Mouse (Mus musculus) liver, embryonic 11.5 days (tissue): ENCODE results near the gene Krtap19-9b. TPM values are rescaled to one million over a fixed set of nuclear protein-coding genes. Genes with fewer than 3 reads are reported as not detected.

Experiments
- ATAC-seq: fragments of 200-750 bp; cut with Nextera tagmentation; replicated peaks from 2 replicates; pipeline ENCODE4 v1.8.0; 2017; ENCODE audit warnings: moderate number of reproducible peaks, mild to moderate bottlenecking, moderate TSS enrichment, moderate library complexity; ENCODE audit not compliant: low FRiP score
- DNase-seq: peaks from one replicate; pipeline ENCODE4 v3.0.0-alpha.2; 2017; ENCODE audit warnings: low spot score
- H3K27ac ChIP-seq: fragments of 300-500 bp; sonication (generic); 2 replicates; pipeline ENCODE4 v1.5.1; 2014; ENCODE audit warnings: mild to moderate bottlenecking, low read depth, low read length, control low read depth
- H3K27me3 ChIP-seq: fragments of 300-500 bp; sonication (generic); replicated peaks from 2 replicates; pipeline ENCODE4 v1.6.1; 2014; ENCODE audit warnings: low read length, mixed read lengths; ENCODE audit not compliant: control insufficient read depth, insufficient read depth
- H3K36me3 ChIP-seq: fragments of 300-500 bp; sonication (generic); 2 replicates; pipeline ENCODE4 v1.6.1; 2014; ENCODE audit warnings: mild to moderate bottlenecking, low read length, moderate library complexity, mixed read lengths; ENCODE audit not compliant: control insufficient read depth, insufficient read depth
- H3K4me1 ChIP-seq: fragments of 300-500 bp; sonication (generic); replicated peaks from 2 replicates; pipeline ENCODE4 v1.6.1; 2014; ENCODE audit warnings: low read length, mixed read lengths; ENCODE audit not compliant: control insufficient read depth, insufficient read depth
- H3K4me2 ChIP-seq: fragments of 300-500 bp; sonication (generic); 2 replicates; pipeline ENCODE4 v1.6.1; 2014; ENCODE audit warnings: mild to moderate bottlenecking, control low read depth, moderate library complexity
- H3K4me3 ChIP-seq: fragments of 300-500 bp; sonication (generic); 2 replicates; pipeline ENCODE4 v1.5.1; 2014; ENCODE audit warnings: low read depth, low read length, control low read depth
- H3K9ac ChIP-seq: fragments of 300-500 bp; sonication (generic); 2 replicates; pipeline ENCODE4 v1.6.1; 2014; ENCODE audit warnings: low read depth, low read length, control low read depth
- H3K9me3 ChIP-seq: fragments of 300-500 bp; sonication (generic); 2 replicates; pipeline ENCODE4 v1.6.1; 2016; ENCODE audit warnings: low read length, inconsistent platforms, mixed read lengths; ENCODE audit not compliant: control insufficient read depth
- WGBS: fragments of 180-500 bp; shearing (Covaris S2); extraction: QIAGEN DNeasy Blood & Tissue Kit; methylation state at CpG from one replicate; pipeline ENCODE4 v1.1.7; 2014; 5-methylcytosine and 5-hydroxymethylcytosine counted together
- polyA plus RNA-seq: library from polyadenylated mRNA; unstranded; fragments of >200 nt; fragmentation: Nextera tagmentation; extraction: Ambion mirVana; gene quantifications from 2 replicates; pipeline ENCODE4 v1.2.1, GENCODE M21; 2014

Gene Krtap19-9b
- polyA plus RNA-seq = not detected in 2 replicates

GRCm38 (mm10) chr16:88932165-88932564, at the start of gene Krtap19-9b:
TSS of gene Krtap19-9b (minus strand) at chr16:88932265.
- H3K36me3 ChIP-seq = no peaks in the 10 kb centered on the region
- H3K4me2 ChIP-seq = no peak within 1 kb of the TSS
- H3K9me3 ChIP-seq = no peaks in the 10 kb centered on the region
- H3K27ac ChIP-seq = no peak within 1 kb of the TSS
- WGBS = 87% methylated on average over 3 of the region's 3 CpGs
- DNase-seq = no peak
- H3K4me3 ChIP-seq = no peak within 1 kb of the TSS
- no peak within 1 kb of the TSS for H3K9ac ChIP-seq
- no peak for ATAC-seq
- no peaks in the 10 kb centered on the region for H3K4me1 ChIP-seq
- H3K27me3 ChIP-seq = no peaks in the 10 kb centered on the region

GRCm38 (mm10) chr16:88962773-88963172, 30.7 kb upstream of the Krtap19-9b start, which contains the start of gene Krtap16-3:
TSS of gene Krtap16-3 (minus strand) at chr16:88962873.
- DNase-seq (no peak), ATAC-seq (no peak)
- Histone ChIP-seq H3K4me2 (no peak within 1 kb of the TSS), H3K4me3 (no peak within 1 kb of the TSS), H3K27me3 (no peaks in the 10 kb centered on the region), H3K36me3 (no peaks in the 10 kb centered on the region), H3K27ac (no peak within 1 kb of the TSS), H3K9me3 (peaks cover 3% of the 10 kb centered on the region), H3K4me1 (no peaks in the 10 kb centered on the region), H3K9ac (no peak within 1 kb of the TSS)
- WGBS = 88% methylated on average over 7 of the region's 7 CpGs

- no peak overlapping the region for H3K4me2 ChIP-seq
- ATAC-seq = no peak
- DNase-seq = no peak
- no peaks in the 10 kb centered on the region for H3K4me1 ChIP-seq
- H3K9ac ChIP-seq = no peak overlapping the region
- H3K27ac ChIP-seq = no peak overlapping the region
- 84% methylated on average over 6 of the region's 6 CpGs for WGBS
- H3K27me3 ChIP-seq = no peaks in the 10 kb centered on the region
- no peaks in the 10 kb centered on the region for H3K36me3 ChIP-seq
- no peaks in the 10 kb centered on the region for H3K9me3 ChIP-seq
- no peak overlapping the region for H3K4me3 ChIP-seq
These were observed 9.0 kb upstream of the Krtap19-9b start for GRCm38 (mm10) chr16:88941106-88941505.

- Histone ChIP-seq H3K9ac (no peak overlapping the region), H3K27me3 (no peaks in the 10 kb centered on the region), H3K27ac (no peak overlapping the region), H3K9me3 (no peaks in the 10 kb centered on the region), H3K4me3 (no peak overlapping the region), H3K4me2 (no peak overlapping the region), H3K36me3 (no peaks in the 10 kb centered on the region), H3K4me1 (no peaks in the 10 kb centered on the region)
- 68% methylated on average over 7 of the region's 7 CpGs for WGBS
- no peak for DNase-seq
- no peak for ATAC-seq
These were observed 6.2 kb upstream of the Krtap19-9b start for GRCm38 (mm10) chr16:88938252-88938651.

GRCm38 (mm10) chr16:88896357-88896756, 35.7 kb downstream of the Krtap19-9b start, which contains the start of gene Krtap19-5:
TSS of gene Krtap19-5 (minus strand) at chr16:88896457.
- H3K4me2 ChIP-seq = no peak within 1 kb of the TSS
- H3K27ac ChIP-seq = no peak within 1 kb of the TSS
- no peak within 1 kb of the TSS for H3K4me3 ChIP-seq
- H3K9ac ChIP-seq = no peak within 1 kb of the TSS
- H3K4me1 ChIP-seq = no peaks in the 10 kb centered on the region
- H3K36me3 ChIP-seq = no peaks in the 10 kb centered on the region
- ATAC-seq = no peak
- WGBS = 88% methylated on average over 6 of the region's 6 CpGs
- no peaks in the 10 kb centered on the region; the same call in 1 of the 2 replicates for H3K9me3 ChIP-seq
- DNase-seq = no peak
- H3K27me3 ChIP-seq = no peaks in the 10 kb centered on the region

GRCm38 (mm10) chr16:88886870-88887269, 45.2 kb downstream of the Krtap19-9b start:
- Histone ChIP-seq H3K27ac (no peak overlapping the region), H3K9ac (no peak overlapping the region), H3K27me3 (no peaks in the 10 kb centered on the region), H3K4me3 (no peak overlapping the region), H3K4me1 (no peaks in the 10 kb centered on the region), H3K4me2 (no peak overlapping the region), H3K36me3 (no peaks in the 10 kb centered on the region), H3K9me3 (no peaks in the 10 kb centered on the region)
- 80% methylated on average over 6 of the region's 6 CpGs for WGBS
- ATAC-seq = no peak
- DNase-seq = no peak

GRCm38 (mm10) chr16:88884989-88885388, 47.1 kb downstream of the Krtap19-9b start, which contains the start of gene Krtap19-4:
TSS of gene Krtap19-4 (minus strand) at chr16:88885089.
- Histone ChIP-seq H3K36me3 (no peaks in the 10 kb centered on the region), H3K27me3 (no peaks in the 10 kb centered on the region), H3K9ac (no peak within 1 kb of the TSS), H3K4me3 (no peak within 1 kb of the TSS), H3K4me1 (no peaks in the 10 kb centered on the region), H3K4me2 (no peak within 1 kb of the TSS), H3K9me3 (no peaks in the 10 kb centered on the region), H3K27ac (no peak within 1 kb of the TSS)
- no peak for DNase-seq
- WGBS = 81% methylated on average over 5 of the region's 5 CpGs
- ATAC-seq = no peak

Other genes with a start within 250 kb of the Krtap19-9b start
- gene 2310061N02Rik, start 224.3 kb downstream of the Krtap19-9b start, polyA plus RNA-seq = not detected in 2 replicates
- gene Krtap13-1, start 203.4 kb downstream of the Krtap19-9b start, polyA plus RNA-seq = not detected in 2 replicates
- not detected in 2 replicates for gene Krtap13, start 180.6 kb downstream of the Krtap19-9b start, polyA plus RNA-seq
- not detected in 2 replicates for gene 2310034C09Rik, start 173.4 kb downstream of the Krtap19-9b start, polyA plus RNA-seq
- not detected in 2 replicates for gene 2310057N15Rik, start 158.1 kb downstream of the Krtap19-9b start, polyA plus RNA-seq
- not detected in 2 replicates for gene Gm5965, start 154.4 kb downstream of the Krtap19-9b start, polyA plus RNA-seq
- not detected in 2 replicates for gene Gm20741, start 120.0 kb downstream of the Krtap19-9b start, polyA plus RNA-seq
- gene Krtap15, start 112.0 kb downstream of the Krtap19-9b start, polyA plus RNA-seq = 0.22 TPM in 1 of 2 replicates, not detected in the other
- gene Krtap14, start 106.1 kb downstream of the Krtap19-9b start, polyA plus RNA-seq = not detected in 2 replicates
- not detected in 2 replicates for gene Krtap19-1, start 62.9 kb downstream of the Krtap19-9b start, polyA plus RNA-seq
- not detected in 2 replicates for gene Krtap19-2, start 58.0 kb downstream of the Krtap19-9b start, polyA plus RNA-seq
- not detected in 2 replicates for gene Krtap19-3, start 54.2 kb downstream of the Krtap19-9b start, polyA plus RNA-seq
- gene Krtap19-4, start 47.2 kb downstream of the Krtap19-9b start, polyA plus RNA-seq = not detected in 2 replicates
- gene Krtap19-5, start 35.8 kb downstream of the Krtap19-9b start, polyA plus RNA-seq = not detected in 2 replicates
- not detected in 2 replicates for gene Krtap16-3, start 30.6 kb upstream of the Krtap19-9b start, polyA plus RNA-seq
- gene Krtap22-2, start 78.5 kb upstream of the Krtap19-9b start, polyA plus RNA-seq = not detected in 2 replicates
- not detected in 2 replicates for gene Gm10229, start 83.0 kb upstream of the Krtap19-9b start, polyA plus RNA-seq
- gene Krtap6-1, start 99.4 kb upstream of the Krtap19-9b start, polyA plus RNA-seq = not detected in 2 replicates
- not detected in 2 replicates for gene Gm10228, start 109.2 kb upstream of the Krtap19-9b start, polyA plus RNA-seq
- gene Krtap6-5, start 115.6 kb upstream of the Krtap19-9b start, polyA plus RNA-seq = not detected in 2 replicates
- gene 1110025L11Rik, start 131.7 kb upstream of the Krtap19-9b start, polyA plus RNA-seq = not detected in 2 replicates
- gene Krtap6-3, start 151.8 kb upstream of the Krtap19-9b start, polyA plus RNA-seq = not detected in 2 replicates
- gene Gm6358, start 208.6 kb upstream of the Krtap19-9b start, polyA plus RNA-seq = not detected in 2 replicates
- not detected in 2 replicates for gene Gm10061, start 218.8 kb upstream of the Krtap19-9b start, polyA plus RNA-seq
- not detected in 2 replicates for gene Gm9789, start 225.7 kb upstream of the Krtap19-9b start, polyA plus RNA-seq
- gene Gm7735, start 237.2 kb upstream of the Krtap19-9b start, polyA plus RNA-seq = not detected in 2 replicates
- not detected in 2 replicates for gene 1110057P08Rik, start 242.5 kb upstream of the Krtap19-9b start, polyA plus RNA-seq